Mouse (Mus musculus) adrenal gland, postnatal 4 days (tissue): ENCODE data around the gene Vps11. TPM values are rescaled to one million over a fixed set of nuclear protein-coding genes. Genes with fewer than 3 reads are reported as not detected.
A peak's percentile ranks its signal among the peaks of the same experiment; 100 is the strongest.
"Not testable (repeated sequence)": the region's sequence is repeated elsewhere in the genome, so short reads cannot be mapped to it uniquely, and the experiment has no call there.

Source experiments
- DNase-seq, 2 experiments: peaks; one replicate each; pipeline ENCODE4 v3.0.0; 2021 to 2022; ENCODE audit warnings: low spot score in 2 of 2, mixed read lengths in 2 of 2
- total RNA-seq, 2 experiments: library from RNA; stranded (reverse); gene quantifications; 2 replicates each; pipeline ENCODE4 v1.2.3; 2021

Gene Vps11
- total RNA-seq, 2 experiments from 2014 or later: 65.2 to 73.1 TPM

- DNase-seq: no peak
Measured at GRCm38 (mm10) chr9:44336093-44336406, 25.4 kb downstream of the Vps11 start.

- no peak for DNase-seq
Measured at GRCm38 (mm10) chr9:44335331-44336092, 26.0 kb downstream of the Vps11 start.

DNA sequence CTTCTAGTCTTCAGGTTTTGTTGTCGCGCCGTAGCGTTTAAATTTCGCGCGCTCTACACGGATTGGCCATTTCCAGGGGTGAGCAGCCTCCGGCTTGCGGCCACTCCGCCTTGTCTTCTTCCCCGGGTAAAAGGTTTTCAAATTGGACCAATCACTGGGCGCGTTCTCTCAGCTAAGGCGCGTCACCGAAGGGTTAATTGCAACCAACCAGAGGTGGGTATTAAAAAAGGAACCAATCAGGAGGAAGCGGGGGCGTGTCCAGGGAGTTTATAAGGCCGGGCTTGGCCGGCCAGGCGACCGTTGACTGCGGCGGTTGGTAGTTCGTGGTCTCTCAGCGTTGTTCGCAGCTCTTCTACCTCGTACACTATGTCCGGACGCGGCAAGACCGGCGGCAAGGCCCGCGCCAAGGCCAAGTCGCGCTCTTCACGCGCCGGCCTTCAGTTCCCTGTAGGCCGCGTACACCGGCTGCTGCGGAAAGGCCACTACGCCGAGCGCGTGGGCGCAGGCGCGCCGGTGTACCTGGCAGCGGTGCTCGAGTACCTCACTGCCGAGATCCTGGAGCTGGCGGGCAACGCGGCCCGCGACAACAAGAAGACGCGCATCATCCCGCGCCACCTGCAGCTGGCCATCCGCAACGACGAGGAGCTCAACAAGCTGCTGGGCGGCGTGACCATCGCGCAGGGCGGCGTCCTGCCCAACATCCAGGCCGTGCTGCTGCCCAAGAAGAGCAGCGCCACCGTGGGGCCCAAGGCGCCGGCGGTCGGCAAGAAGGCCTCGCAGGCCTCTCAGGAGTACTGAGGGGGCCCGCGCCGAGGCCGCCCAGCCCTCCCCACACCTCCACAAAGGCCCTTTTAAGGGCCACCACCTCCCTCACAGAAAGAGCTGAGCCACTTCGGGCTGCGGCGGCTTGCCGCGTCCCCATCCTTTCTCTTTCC, 26.8 kb downstream of the Vps11 start, which contains the start of gene H2afx:
Gene H2afx, plus strand, starts transcription at position 299 of the 935 bp plus-strand sequence.
- DNase-seq: peak; percentile 92 to 96

GRCm38 (mm10) chr9:44332918-44333638, 28.4 kb downstream of the Vps11 start:
- no peak for DNase-seq

GRCm38 (mm10) chr9:44330736-44331135, 30.7 kb downstream of the Vps11 start:
- DNase-seq: no peak

DNA sequence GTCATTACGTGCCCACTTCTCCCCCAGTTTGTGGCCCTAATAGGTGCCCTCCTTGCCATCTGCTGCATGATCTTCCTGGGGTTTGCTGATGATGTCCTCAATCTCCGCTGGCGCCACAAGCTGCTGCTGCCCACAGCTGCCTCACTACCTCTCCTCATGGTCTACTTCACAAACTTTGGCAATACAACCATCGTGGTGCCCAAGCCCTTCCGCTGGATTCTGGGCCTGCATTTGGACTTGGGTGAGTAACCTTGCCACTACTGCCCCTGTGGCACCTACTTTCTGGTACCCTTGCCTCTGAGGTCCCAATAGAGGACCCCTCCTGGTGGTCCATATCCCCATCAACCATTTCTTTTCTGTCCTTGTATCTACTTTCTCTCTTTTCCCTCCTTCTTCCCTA, 33.5 kb downstream of the Vps11 start:
- DNase-seq: no peak

DNA sequence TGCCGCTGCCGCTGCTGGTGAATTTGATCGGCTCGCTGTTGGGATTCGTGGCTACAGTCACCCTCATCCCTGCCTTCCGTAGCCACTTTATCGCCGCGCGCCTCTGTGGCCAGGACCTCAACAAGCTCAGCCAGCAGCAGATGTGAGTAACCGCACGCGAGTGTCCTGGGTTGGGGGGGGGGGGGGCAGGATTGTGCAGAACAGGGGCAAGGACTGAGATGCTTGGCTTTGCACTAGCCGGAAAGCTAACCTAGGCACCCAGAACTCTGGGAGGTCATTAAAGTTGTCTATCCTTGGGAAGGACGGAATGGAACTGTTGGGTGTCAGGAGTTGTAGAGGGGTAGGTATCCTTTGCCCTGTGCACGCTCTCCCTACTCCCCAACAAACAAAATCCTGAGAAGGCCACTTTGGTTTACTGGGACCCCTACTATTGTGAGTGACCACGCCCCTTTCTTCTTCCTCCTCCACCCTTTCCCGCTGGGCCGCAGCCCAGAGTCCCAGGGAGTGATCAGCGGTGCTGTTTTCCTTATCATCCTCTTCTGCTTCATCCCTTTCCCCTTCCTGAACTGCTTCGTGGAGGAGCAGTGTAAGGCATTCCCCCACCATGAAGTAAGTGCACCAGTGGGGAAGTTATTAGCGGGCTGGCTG, 34.3 kb downstream of the Vps11 start:
- no peak for DNase-seq

DNA sequence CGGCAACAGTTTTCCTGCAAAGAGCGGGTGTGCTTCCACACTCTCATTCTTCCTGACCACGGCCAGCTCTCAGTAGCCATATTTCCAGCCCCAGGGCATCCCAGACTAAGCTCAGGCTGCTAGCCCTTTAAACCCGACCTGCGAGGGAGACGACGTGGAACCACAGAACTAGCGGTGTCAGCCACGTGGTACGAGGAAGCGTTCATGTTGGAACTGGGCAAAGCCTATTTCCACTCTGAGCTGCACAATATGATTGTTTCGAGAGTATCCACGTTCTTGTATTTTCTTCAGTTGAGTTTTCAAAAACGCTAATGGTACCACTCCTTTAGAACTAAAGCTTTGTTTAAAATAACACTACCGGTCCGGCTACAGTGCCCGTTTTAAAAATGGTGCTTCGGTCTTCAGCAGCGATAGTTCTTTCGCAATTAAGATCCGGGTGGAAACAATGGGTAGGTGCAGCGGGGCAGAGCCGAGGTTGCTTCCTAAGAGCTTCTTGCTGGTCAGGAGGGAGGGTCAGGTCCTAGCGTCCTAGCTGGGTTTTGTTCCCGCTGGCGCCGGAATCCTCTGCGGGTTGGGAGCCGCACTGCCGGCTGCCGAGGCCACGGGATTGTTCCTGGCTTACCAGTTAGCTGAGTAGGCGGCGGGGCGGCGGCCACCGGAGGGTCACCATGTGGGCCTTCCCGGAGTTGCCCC, 35.0 kb downstream of the Vps11 start:
- peak in 1 of 2 experiments; percentile 63 for DNase-seq

- DNase-seq: no peak
Measured at GRCm38 (mm10) chr9:44325768-44326370, 35.6 kb downstream of the Vps11 start, which contains the start of gene Dpagt1. Gene Dpagt1 (plus strand): TSS chr9:44326019.

- DNase-seq: not testable (repeated sequence)
Measured at GRCm38 (mm10) chr9:44325032-44325767, 36.3 kb downstream of the Vps11 start.

- DNase-seq: no peak
Measured at GRCm38 (mm10) chr9:44324147-44324546, 37.3 kb downstream of the Vps11 start.

- not testable (repeated sequence) for DNase-seq
Measured at GRCm38 (mm10) chr9:44323656-44324055, 37.8 kb downstream of the Vps11 start.

DNA sequence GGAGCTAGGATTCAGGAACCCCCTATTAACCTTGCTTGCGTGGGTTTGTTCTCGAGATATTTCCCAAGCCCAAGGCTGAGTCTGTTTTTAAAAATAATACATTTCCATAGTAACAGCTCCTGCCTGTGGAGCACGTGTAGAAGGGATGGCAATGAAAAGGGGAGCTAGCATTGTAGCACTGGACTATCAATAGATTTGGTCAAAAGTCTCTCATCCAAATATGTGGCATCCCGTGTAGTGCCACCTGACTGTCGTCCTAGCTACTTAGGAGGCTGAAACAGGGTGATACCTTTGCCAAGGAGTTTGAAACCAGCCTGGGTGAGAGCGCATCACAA, 40.7 kb downstream of the Vps11 start:
- DNase-seq: no peak

GRCm38 (mm10) chr9:44319887-44320798, 41.3 kb downstream of the Vps11 start, which contains the start of gene C2cd2l:
Gene C2cd2l (minus strand): TSS chr9:44320285.
- peak; percentile 59 to 75 for DNase-seq

DNA sequence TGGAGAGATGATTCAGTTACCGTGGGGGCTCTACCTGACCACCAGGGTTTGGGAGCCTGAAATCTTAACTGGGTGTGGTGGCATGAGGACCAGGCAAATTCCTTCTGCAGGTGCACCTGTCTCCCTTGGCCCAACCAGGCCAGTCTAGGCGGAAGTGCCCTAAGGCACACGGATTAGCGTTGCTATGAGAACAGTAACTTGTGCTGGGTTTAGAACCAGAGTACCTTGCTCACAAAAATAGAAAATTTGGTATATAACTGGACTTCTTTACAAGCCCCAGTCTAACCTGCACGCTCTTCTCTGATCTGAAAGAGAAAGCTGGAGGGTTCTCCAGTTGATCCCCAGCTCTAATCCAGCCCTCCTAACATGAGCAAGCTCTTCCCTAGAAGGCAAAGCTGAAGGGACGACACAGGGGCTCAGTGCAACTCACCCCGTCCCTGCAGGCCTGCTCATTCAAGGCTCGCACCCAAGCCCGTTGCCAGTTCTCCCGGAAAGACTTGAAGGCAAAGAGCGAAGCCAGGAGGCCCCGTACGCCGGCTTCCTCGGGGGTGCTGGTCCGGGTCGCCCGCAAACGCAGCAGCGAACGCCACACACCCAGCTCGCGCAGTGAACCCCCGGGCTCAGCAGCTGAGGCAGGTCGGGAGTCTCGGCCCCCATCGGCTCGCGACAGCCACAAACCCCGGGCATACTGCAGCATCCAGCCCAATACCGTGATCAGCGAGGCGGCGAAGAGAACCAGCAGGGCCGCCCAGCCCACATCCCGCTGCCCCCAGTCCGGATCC, 42.2 kb downstream of the Vps11 start:
- DNase-seq: no peak

DNA sequence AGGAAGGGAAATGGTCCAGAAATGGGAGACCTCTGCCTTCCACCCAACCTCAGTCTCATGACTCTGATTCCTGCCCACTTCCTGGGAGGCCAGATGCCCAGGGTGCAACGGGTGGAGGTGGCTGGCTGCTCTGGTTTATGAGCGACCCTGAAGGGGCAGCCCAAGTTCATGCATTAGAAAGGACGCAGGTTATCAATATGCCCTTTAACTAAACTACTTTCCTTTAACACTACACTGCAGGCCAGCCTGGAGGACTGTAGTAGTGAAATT, 42.7 kb downstream of the Vps11 start:
- DNase-seq: no peak

- no peak for DNase-seq
Measured at GRCm38 (mm10) chr9:44318076-44318825, 43.2 kb downstream of the Vps11 start.
